Mouse (Mus musculus) kidney, embryonic 15.5 days (tissue): ENCODE data around the gene Ttc25. TPM values are rescaled to one million over a fixed set of nuclear protein-coding genes. Genes with fewer than 3 reads are reported as not detected.
"Not testable (repeated sequence)": the region's sequence is repeated elsewhere in the genome, so short reads cannot be mapped to it uniquely, and the experiment has no call there.

Experiments used
- ATAC-seq: fragments of 200-750 bp; cut with Nextera tagmentation; replicated peaks from 2 replicates; pipeline ENCODE4 v1.8.0; 2017; ENCODE audit warnings: moderate TSS enrichment; ENCODE audit not compliant: low FRiP score
- H3K27ac ChIP-seq: fragments of 300-500 bp; sonication (generic); 2 replicates; pipeline ENCODE4 v1.5.1; 2015; ENCODE audit warnings: mild to moderate bottlenecking, inconsistent platforms
- H3K27me3 ChIP-seq: fragments of 300-500 bp; sonication (generic); 2 replicates; pipeline ENCODE4 v1.6.1; 2015; ENCODE audit warnings: inconsistent platforms
- H3K36me3 ChIP-seq: fragments of 300-500 bp; sonication (generic); 2 replicates; pipeline ENCODE4 v1.6.1; 2015; ENCODE audit warnings: inconsistent platforms
- H3K4me1 ChIP-seq: fragments of 300-500 bp; sonication (generic); 2 replicates; pipeline ENCODE4 v1.6.1; 2015; ENCODE audit warnings: inconsistent platforms
- H3K4me2 ChIP-seq: fragments of 300-500 bp; sonication (generic); 2 replicates; pipeline ENCODE4 v1.6.1; 2015; ENCODE audit warnings: moderate library complexity, mild to moderate bottlenecking, inconsistent platforms
- H3K4me3 ChIP-seq: fragments of 300-500 bp; sonication (generic); replicated peaks from 2 replicates; pipeline ENCODE4 v1.5.1; 2015; ENCODE audit warnings: mild to moderate bottlenecking, inconsistent platforms
- H3K9ac ChIP-seq: fragments of 300-500 bp; sonication (generic); 2 replicates; pipeline ENCODE4 v1.6.1; 2015; ENCODE audit warnings: mild to moderate bottlenecking, inconsistent platforms
- H3K9me3 ChIP-seq: fragments of 300-500 bp; sonication (generic); replicated peaks from 2 replicates; pipeline ENCODE4 v1.6.1; 2016; ENCODE audit warnings: inconsistent platforms
- WGBS: fragments of 180-500 bp; shearing (Covaris S2); methylation state at CpG from one replicate; pipeline ENCODE4 v1.1.7; 2015; ENCODE audit warnings: mixed read lengths; 5-methylcytosine and 5-hydroxymethylcytosine counted together
- polyA plus RNA-seq: library from polyadenylated mRNA; unstranded; fragments of >200 nt; fragmentation: Nextera tagmentation; extraction: Ambion mirVana; gene quantifications from 2 replicates; pipeline ENCODE4 v1.2.1, GENCODE M21; 2015

The Ttc25 gene
- polyA plus RNA-seq, 1 experiment from 2014 or later = 1.1 TPM

GRCm38 (mm10) chr11:100518188-100518591, 27.2 kb upstream of the Ttc25 start:
- H3K27me3 ChIP-seq = no peaks in the 10 kb centered on the region
- H3K4me1 ChIP-seq = peaks cover 50% of the 10 kb centered on the region
- no peaks in the 10 kb centered on the region for H3K9me3 ChIP-seq
- peak overlapping the region; percentile 76 for H3K27ac ChIP-seq
- peak; percentile 67 for ATAC-seq
- peaks cover 98% of the 10 kb centered on the region for H3K36me3 ChIP-seq
- no peak overlapping the region for H3K9ac ChIP-seq
- WGBS = 48% methylated on average over 5 of the region's 5 CpGs
- H3K4me3 ChIP-seq = no peak overlapping the region
- no peak overlapping the region for H3K4me2 ChIP-seq

- Histone ChIP-seq H3K9me3 (no peaks in the 10 kb centered on the region), H3K27ac (peak overlapping the region; percentile 76), H3K9ac (no peak overlapping the region), H3K27me3 (no peaks in the 10 kb centered on the region), H3K36me3 (peaks cover 98% of the 10 kb centered on the region), H3K4me1 (peaks cover 52% of the 10 kb centered on the region), H3K4me2 (no peak overlapping the region), H3K4me3 (no peak overlapping the region)
- peak; percentile 10; the same call in 1 of the 2 replicates for ATAC-seq
- WGBS = 52% methylated on average over 7 of the region's 7 CpGs
Observed at GRCm38 (mm10) chr11:100519188-100519587, 26.2 kb upstream of the Ttc25 start.

GRCm38 (mm10) chr11:100520838-100521237, 24.6 kb upstream of the Ttc25 start:
- Histone ChIP-seq H3K4me1 (peaks cover 68% of the 10 kb centered on the region), H3K9ac (no peak overlapping the region), H3K36me3 (peaks cover 86% of the 10 kb centered on the region), H3K4me2 (no peak overlapping the region), H3K4me3 (no peak overlapping the region), H3K27me3 (no peaks in the 10 kb centered on the region), H3K27ac (peak overlapping the region; percentile 51; the same call in 1 of the 2 replicates), H3K9me3 (no peaks in the 10 kb centered on the region)
- ATAC-seq = peak; percentile 77
- WGBS = 41% methylated on average over 15 of the region's 15 CpGs

GRCm38 (mm10) chr11:100524358-100524757, 21.0 kb upstream of the Ttc25 start:
- Histone ChIP-seq H3K9me3 (no peaks in the 10 kb centered on the region), H3K4me1 (peaks cover 60% of the 10 kb centered on the region), H3K36me3 (peaks cover 54% of the 10 kb centered on the region), H3K27me3 (no peaks in the 10 kb centered on the region), H3K4me2 (peak overlapping the region; percentile 89; the same call in 1 of the 2 replicates), H3K9ac (no peak overlapping the region), H3K4me3 (no peak overlapping the region), H3K27ac (no peak overlapping the region)
- 88% methylated on average over 5 of the region's 5 CpGs for WGBS
- no peak for ATAC-seq

GRCm38 (mm10) chr11:100524987-100525630, 20.3 kb upstream of the Ttc25 start:
- ATAC-seq = no peak
- H3K27me3 ChIP-seq = no peaks in the 10 kb centered on the region
- peak overlapping the region; percentile 89 for H3K4me2 ChIP-seq
- no peaks in the 10 kb centered on the region for H3K9me3 ChIP-seq
- peaks cover 46% of the 10 kb centered on the region for H3K36me3 ChIP-seq
- H3K9ac ChIP-seq = peak overlapping the region; percentile 24; the same call in 1 of the 2 replicates
- peaks cover 52% of the 10 kb centered on the region for H3K4me1 ChIP-seq
- 0 out of 2 replicates have a peak overlapping the region, but pooled peaks have one; percentile 1 for H3K27ac ChIP-seq
- H3K4me3 ChIP-seq = peak overlapping the region; percentile 86; the same call in 1 of the 2 replicates
- WGBS = 43% methylated on average over 11 of the region's 11 CpGs

GRCm38 (mm10) chr11:100526052-100526816, 19.2 kb upstream of the Ttc25 start:
- Histone ChIP-seq H3K27ac (0 out of 2 replicates have a peak overlapping the region, but pooled peaks have one; percentile 94), H3K4me2 (peak overlapping the region; percentile 89), H3K4me1 (peaks cover 42% of the 10 kb centered on the region), H3K4me3 (peak overlapping the region; percentile 86), H3K27me3 (no peaks in the 10 kb centered on the region), H3K9ac (peak overlapping the region; percentile 87), H3K36me3 (peaks cover 35% of the 10 kb centered on the region), H3K9me3 (no peaks in the 10 kb centered on the region)
- ATAC-seq = no peak
- WGBS = 11% methylated on average over 15 of the region's 15 CpGs

GRCm38 (mm10) chr11:100527066-100527457, 18.3 kb upstream of the Ttc25 start:
- peak overlapping the region; percentile 89 for H3K4me2 ChIP-seq
- peak overlapping the region; percentile 94 for H3K27ac ChIP-seq
- H3K9ac ChIP-seq = peak overlapping the region; percentile 87
- ATAC-seq = peak; percentile 34
- H3K4me3 ChIP-seq = peak overlapping the region; percentile 86
- no peaks in the 10 kb centered on the region for H3K27me3 ChIP-seq
- WGBS = under 1% methylated on average over 26 of the region's 26 CpGs
- peaks cover 27% of the 10 kb centered on the region for H3K36me3 ChIP-seq
- peaks cover 35% of the 10 kb centered on the region for H3K4me1 ChIP-seq
- no peaks in the 10 kb centered on the region for H3K9me3 ChIP-seq

- H3K9me3 ChIP-seq = no peaks in the 10 kb centered on the region
- peaks cover 35% of the 10 kb centered on the region for H3K4me1 ChIP-seq
- H3K9ac ChIP-seq = peak within 1 kb of the TSS; percentile 87
- peak within 1 kb of the TSS; percentile 89 for H3K4me2 ChIP-seq
- under 1% methylated on average over 54 of the region's 54 CpGs for WGBS
- peak; percentile 99 for ATAC-seq
- H3K27ac ChIP-seq = peak within 1 kb of the TSS; percentile 94
- H3K36me3 ChIP-seq = peaks cover 20% of the 10 kb centered on the region
- peak within 1 kb of the TSS; percentile 86 for H3K4me3 ChIP-seq
- H3K27me3 ChIP-seq = no peaks in the 10 kb centered on the region
Observed at GRCm38 (mm10) chr11:100527458-100528374, 17.7 kb upstream of the Ttc25 start, which contains the start of gene Acly. Gene Acly (minus strand): TSS chr11:100528000.

- H3K9me3 ChIP-seq = no peaks in the 10 kb centered on the region
- 21% methylated on average over 19 of the region's 19 CpGs for WGBS
- ATAC-seq = no peak; the same call in 1 of the 2 replicates
Observed at GRCm38 (mm10) chr11:100528375-100529165, 16.8 kb upstream of the Ttc25 start.

GRCm38 (mm10) chr11:100533871-100534270, 11.5 kb upstream of the Ttc25 start:
- Histone ChIP-seq H3K27ac (no peak overlapping the region), H3K27me3 (no peaks in the 10 kb centered on the region), H3K4me3 (no peak overlapping the region), H3K36me3 (no peaks in the 10 kb centered on the region), H3K4me1 (no peaks in the 10 kb centered on the region), H3K4me2 (no peak overlapping the region), H3K9me3 (no peaks in the 10 kb centered on the region), H3K9ac (no peak overlapping the region)
- WGBS = 83% methylated on average over 6 of the region's 6 CpGs
- no peak for ATAC-seq

More at GRCm38 (mm10) chr11:100528375-100529165, 16.8 kb upstream of the Ttc25 start:
- peaks cover 35% of the 10 kb centered on the region for H3K4me1 ChIP-seq
- peak overlapping the region; percentile 86 for H3K4me3 ChIP-seq
- peak overlapping the region; percentile 89 for H3K4me2 ChIP-seq
- H3K27me3 ChIP-seq = no peaks in the 10 kb centered on the region
- H3K27ac ChIP-seq = peak overlapping the region; percentile 78
- peak overlapping the region; percentile 51 for H3K9ac ChIP-seq
- H3K36me3 ChIP-seq = peaks cover 11% of the 10 kb centered on the region

GRCm38 (mm10) chr11:100534411-100534810, 11.0 kb upstream of the Ttc25 start:
- ATAC-seq, H3K27ac ChIP-seq, H3K4me3 ChIP-seq, H3K9me3 ChIP-seq, H3K36me3 ChIP-seq, H3K9ac ChIP-seq, H3K27me3 ChIP-seq, H3K4me1 ChIP-seq, H3K4me2 ChIP-seq: not testable (repeated sequence)
- WGBS = 80% methylated on average over 2 of the region's 2 CpGs
